Mouse (Mus musculus): Measurements from ENCODE around the gene Foxp1.

Gene Foxp1

GRCm38 (mm10) chr6:99522359-99523108 lies at the start of gene Foxp1:
Gene Foxp1, minus strand, starts transcription at chr6:99522721.
- no peak for TF ChIP-seq GATA4 (IDR thresholded peaks at IDR 0.05; ENCODE audit: insufficient replicate concordance, low read length)

- TF ChIP-seq GATA4 (IDR thresholded peaks at IDR 0.05; ENCODE audit: insufficient replicate concordance, low read length): no peak
These were observed 49.5 kb upstream of the Foxp1 start for GRCm38 (mm10) chr6:99572071-99572470.

- no peak for TF ChIP-seq GATA4 (IDR thresholded peaks at IDR 0.05; ENCODE audit: insufficient replicate concordance, low read length)
These were observed 44.4 kb upstream of the Foxp1 start for GRCm38 (mm10) chr6:99566921-99567320.

DNA sequence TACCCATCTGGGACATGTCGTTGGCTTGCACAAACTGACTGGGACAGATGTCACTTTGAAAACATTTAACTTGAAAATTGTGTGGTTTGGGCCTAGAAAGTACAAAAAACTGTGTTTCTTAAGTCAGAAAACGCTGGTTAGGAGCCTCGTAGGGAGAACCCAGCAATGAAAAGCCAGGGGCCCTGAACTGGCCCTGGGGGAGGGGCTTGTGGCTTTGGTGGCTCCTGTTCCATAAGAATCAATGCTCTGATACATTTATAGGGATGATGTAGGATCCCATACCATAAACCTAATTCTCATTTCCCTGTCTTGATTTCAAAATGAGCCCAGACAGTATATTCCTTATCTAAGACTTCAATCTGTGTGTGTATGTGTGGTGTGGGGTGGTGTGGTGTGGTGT lies 42.2 kb upstream of the Foxp1 start:
- TF ChIP-seq GATA4 (IDR thresholded peaks at IDR 0.05; ENCODE audit: insufficient replicate concordance, low read length): no peak

- TF ChIP-seq GATA4 (IDR thresholded peaks at IDR 0.05; ENCODE audit: insufficient replicate concordance, low read length): no peak
These were observed 34.4 kb upstream of the Foxp1 start for GRCm38 (mm10) chr6:99556950-99557349.

GRCm38 (mm10) chr6:99552816-99553215 lies 30.3 kb upstream of the Foxp1 start:
- no peak for TF ChIP-seq GATA4 (IDR thresholded peaks at IDR 0.05; ENCODE audit: insufficient replicate concordance, low read length)

DNA sequence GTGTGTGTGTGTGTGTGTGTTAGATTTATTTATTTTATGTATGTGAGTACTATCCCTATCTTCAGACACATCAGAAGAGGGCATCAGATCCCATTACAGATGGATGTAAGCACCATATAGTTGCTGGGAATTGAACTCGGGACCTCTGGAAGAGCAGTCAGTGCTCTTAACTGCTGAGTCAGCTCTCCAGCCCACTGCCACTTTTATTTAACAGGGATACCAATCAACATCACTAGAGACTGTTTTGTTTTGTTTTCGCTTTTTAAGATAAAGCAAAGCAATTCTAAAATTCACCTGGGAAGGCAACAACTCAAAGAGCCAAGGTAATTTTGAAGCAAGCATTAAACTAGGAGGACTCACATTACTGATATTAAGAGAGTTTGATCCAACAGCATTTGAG lies 23.9 kb upstream of the Foxp1 start:
- no peak for TF ChIP-seq GATA4 (IDR thresholded peaks at IDR 0.05; ENCODE audit: insufficient replicate concordance, low read length)

DNA sequence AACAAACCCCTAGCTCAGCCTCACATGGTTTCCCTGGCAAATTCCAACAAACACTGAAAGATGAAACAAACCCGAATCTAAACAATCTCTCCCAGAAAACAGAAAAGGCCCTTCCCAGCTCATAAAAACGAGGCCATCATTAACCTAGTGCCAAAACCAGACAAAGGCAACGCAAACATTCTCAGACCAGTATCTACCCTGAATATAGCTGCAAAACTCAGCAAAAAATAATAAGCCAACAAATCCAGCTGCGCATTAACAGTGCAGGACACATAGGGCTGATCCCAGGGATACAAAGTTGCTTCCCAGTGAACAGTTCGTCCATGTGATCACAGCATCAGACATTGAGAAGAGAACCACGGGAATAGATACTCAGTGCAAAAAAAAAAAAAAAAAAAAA lies 22.9 kb upstream of the Foxp1 start:
- TF ChIP-seq GATA4 (IDR thresholded peaks at IDR 0.05; ENCODE audit: insufficient replicate concordance, low read length): no peak

DNA sequence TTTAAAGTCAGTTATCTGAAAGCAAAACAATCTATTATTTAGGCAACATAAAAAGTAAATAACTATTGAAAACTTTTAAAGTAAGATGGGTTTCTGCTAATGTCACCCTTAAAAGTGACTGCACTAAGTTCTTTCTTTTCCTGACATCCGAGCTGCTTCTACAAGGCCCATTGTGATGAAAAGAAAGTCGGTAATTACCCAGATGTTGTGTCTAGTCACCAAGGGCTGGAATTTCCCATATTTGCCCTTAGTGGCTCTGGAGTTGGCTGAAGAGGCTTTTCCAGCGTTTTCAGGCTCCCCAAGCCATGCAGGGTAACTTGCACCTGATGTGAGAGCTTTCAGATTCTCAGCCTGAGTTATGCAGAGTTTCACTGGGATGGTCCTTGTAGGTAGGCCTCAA lies 18.6 kb upstream of the Foxp1 start:
- no peak for TF ChIP-seq GATA4 (IDR thresholded peaks at IDR 0.05; ENCODE audit: insufficient replicate concordance, low read length)

GRCm38 (mm10) chr6:99540653-99541052 lies 18.1 kb upstream of the Foxp1 start:
- TF ChIP-seq GATA4 (IDR thresholded peaks at IDR 0.05; ENCODE audit: insufficient replicate concordance, low read length): peak; percentile 47; the same call in 1 of the 2 replicates

DNA sequence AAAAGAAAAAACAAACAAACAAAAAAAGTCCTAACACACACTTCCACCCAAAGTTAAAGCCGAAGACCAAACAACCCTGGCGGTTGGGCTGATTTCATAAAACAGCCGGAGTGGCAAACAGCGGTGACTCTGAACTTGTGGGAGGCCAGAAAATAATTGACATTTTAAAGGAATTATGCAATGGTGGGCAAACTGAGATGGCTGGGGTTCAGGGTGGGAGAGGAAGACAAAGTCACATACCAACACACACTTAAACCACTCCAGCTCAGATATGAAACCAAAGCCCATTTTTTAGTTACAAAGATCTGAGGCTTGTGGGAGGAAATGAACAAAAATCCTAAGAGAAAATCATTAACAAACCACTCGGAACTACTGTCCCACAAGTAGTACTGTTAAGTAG lies 17.6 kb upstream of the Foxp1 start:
- TF ChIP-seq GATA4 (IDR thresholded peaks at IDR 0.05; ENCODE audit: insufficient replicate concordance, low read length): no peak

- TF ChIP-seq GATA4 (IDR thresholded peaks at IDR 0.05; ENCODE audit: insufficient replicate concordance, low read length): no peak
These were observed 15.8 kb upstream of the Foxp1 start for GRCm38 (mm10) chr6:99538194-99538941.

GRCm38 (mm10) chr6:99534211-99534745 lies 11.8 kb upstream of the Foxp1 start:
- no peak for TF ChIP-seq GATA4 (IDR thresholded peaks at IDR 0.05; ENCODE audit: insufficient replicate concordance, low read length)

DNA sequence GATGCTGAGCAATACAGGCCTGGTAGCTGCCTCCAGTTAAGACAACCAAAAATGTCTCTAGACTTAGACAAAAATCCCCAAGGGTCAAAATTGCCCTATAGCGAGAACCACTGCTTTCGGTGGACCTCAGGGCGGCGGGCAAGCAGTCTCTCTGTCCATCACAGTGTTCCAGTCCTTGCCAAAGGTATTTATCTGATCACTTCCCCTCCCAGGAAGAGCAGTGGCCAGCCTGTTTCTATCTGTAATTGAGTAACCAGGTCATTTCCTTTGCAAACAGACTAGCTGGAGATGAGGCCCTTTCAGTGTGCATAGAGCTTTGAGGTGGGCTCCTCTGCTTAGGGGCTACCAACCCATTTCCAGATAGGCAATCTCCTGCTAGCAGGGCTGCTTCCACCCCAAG lies 9.9 kb upstream of the Foxp1 start:
- no peak for TF ChIP-seq GATA4 (IDR thresholded peaks at IDR 0.05; ENCODE audit: insufficient replicate concordance, low read length)

GRCm38 (mm10) chr6:99528972-99529371 lies 6.5 kb upstream of the Foxp1 start:
- no peak for TF ChIP-seq GATA4 (IDR thresholded peaks at IDR 0.05; ENCODE audit: insufficient replicate concordance, low read length)

DNA sequence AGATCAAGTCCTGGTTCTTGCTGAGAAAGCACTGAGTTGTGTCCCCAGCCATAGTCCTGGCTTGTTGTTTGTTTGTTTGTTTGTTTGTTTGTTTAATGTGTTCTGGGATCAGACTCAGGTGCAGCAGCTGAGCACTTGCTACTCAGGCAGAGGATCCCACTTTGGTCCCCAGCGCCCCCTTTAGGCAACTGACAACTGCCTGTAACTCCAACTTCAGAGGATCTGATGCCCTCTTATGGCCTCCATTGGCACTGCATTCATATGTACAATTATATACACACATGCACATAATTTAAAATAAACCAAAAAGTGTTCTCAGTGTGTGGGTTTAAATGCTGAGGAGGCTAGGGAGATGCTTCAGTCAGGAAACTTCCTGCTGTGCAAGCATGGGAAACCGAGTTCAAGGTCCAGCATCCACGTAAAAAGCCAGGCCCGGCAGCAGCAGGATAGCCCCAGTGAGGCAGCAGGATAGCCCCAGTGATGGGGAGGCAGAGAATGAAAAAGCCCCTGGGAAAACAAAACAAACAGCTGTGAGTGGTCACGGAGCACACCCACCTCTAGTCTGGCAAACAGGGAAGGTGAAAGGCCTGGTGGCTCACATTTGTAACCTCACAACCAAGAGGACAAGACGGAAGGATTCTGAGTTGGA lies 5.1 kb upstream of the Foxp1 start:
- no peak for TF ChIP-seq GATA4 (IDR thresholded peaks at IDR 0.05; ENCODE audit: insufficient replicate concordance, low read length)

All from liver, adult (tissue).